Mouse (Mus musculus): Measurements from ENCODE around the gene Pcdh17. TPM values are rescaled to one million over a fixed set of nuclear protein-coding genes. Genes with fewer than 3 reads are reported as not detected.

Gene Pcdh17
- polyA plus RNA-seq, 1 experiment from 2014 or later: 3.3 TPM

- Histone ChIP-seq H3K27ac (ENCODE audit: low read depth, low read length) (no peak overlapping the region), H3K4me1 (replicated peaks; ENCODE audit: control insufficient read depth, insufficient read depth, low read length) (no peaks in the 10 kb centered on the region), H3K36me3 (ENCODE audit: control insufficient read depth, insufficient read depth, low read length) (no peaks in the 10 kb centered on the region), H3K9me3 (ENCODE audit: control insufficient read depth, low read length) (no peaks in the 10 kb centered on the region), H3K9ac (ENCODE audit: low read depth, low read length) (no peak overlapping the region), H3K4me2 (no peak overlapping the region), H3K27me3 (replicated peaks; ENCODE audit: control insufficient read depth, insufficient read depth, low read length) (no peaks in the 10 kb centered on the region), H3K4me3 (ENCODE audit: low read depth, low read length) (no peak overlapping the region)
- ATAC-seq (replicated peaks; ENCODE audit: low FRiP score): no peak
- DNase-seq (ENCODE audit: low spot score): no peak
Observed at GRCm38 (mm10) chr14:84535264-84535663, 91.9 kb downstream of the Pcdh17 start.

DNA sequence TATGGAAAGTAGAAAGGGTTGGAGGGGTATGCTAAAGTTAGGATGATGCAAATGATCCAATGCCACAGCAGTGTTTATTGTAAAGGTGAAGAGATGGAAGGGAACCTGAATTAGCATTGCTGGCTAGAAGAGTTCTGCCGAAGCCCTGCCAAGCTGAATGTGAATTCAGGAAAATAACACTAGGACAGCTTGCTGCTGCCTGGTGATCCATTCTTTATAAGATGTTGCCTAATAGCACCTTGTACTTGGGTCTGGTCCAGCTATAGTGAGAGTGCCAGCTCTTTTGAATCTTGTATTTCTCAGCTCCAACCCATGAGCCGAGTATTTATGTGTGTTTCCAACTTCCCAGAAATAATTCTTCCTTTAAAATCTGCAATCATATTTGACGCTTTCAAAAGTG, 98.5 kb downstream of the Pcdh17 start:
- Histone ChIP-seq H3K4me1 (replicated peaks; ENCODE audit: control insufficient read depth, insufficient read depth, low read length) (no peaks in the 10 kb centered on the region), H3K27me3 (replicated peaks; ENCODE audit: control insufficient read depth, insufficient read depth, low read length) (no peaks in the 10 kb centered on the region), H3K27ac (ENCODE audit: low read depth, low read length) (no peak overlapping the region), H3K36me3 (ENCODE audit: control insufficient read depth, insufficient read depth, low read length) (no peaks in the 10 kb centered on the region), H3K4me2 (no peak overlapping the region), H3K9me3 (ENCODE audit: control insufficient read depth, low read length) (no peaks in the 10 kb centered on the region), H3K9ac (ENCODE audit: low read depth, low read length) (no peak overlapping the region), H3K4me3 (ENCODE audit: low read depth, low read length) (no peak overlapping the region)
- WGBS: 85% methylated on average over 3 of the region's 3 CpGs
- no peak for DNase-seq (ENCODE audit: low spot score)
- ATAC-seq (replicated peaks; ENCODE audit: low FRiP score): no peak

DNA sequence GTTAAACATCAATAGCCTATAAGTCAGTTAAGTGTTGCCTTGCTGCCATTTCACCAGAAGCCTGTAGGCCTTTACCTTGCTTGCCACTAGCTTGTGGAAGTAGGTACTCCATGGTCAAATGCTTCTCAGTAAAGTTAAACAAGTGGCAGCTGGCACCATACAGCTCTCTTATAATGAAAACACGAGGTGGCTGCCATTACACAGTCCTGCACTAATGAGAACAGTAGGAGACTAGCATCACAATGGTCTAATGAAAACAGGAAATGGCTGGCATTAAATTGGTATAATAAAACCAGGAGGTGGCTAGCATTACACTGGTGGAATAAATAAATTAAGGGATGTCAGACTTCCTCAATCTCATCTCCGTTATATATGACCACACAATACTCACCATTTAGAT, 102.6 kb downstream of the Pcdh17 start:
- Histone ChIP-seq H3K36me3 (ENCODE audit: control insufficient read depth, insufficient read depth, low read length) (no peaks in the 10 kb centered on the region), H3K4me2 (no peak overlapping the region), H3K4me1 (replicated peaks; ENCODE audit: control insufficient read depth, insufficient read depth, low read length) (no peaks in the 10 kb centered on the region), H3K4me3 (ENCODE audit: low read depth, low read length) (no peak overlapping the region), H3K9me3 (ENCODE audit: control insufficient read depth, low read length) (no peaks in the 10 kb centered on the region), H3K27me3 (replicated peaks; ENCODE audit: control insufficient read depth, insufficient read depth, low read length) (no peaks in the 10 kb centered on the region), H3K27ac (ENCODE audit: low read depth, low read length) (no peak overlapping the region), H3K9ac (ENCODE audit: low read depth, low read length) (no peak overlapping the region)
- ATAC-seq (replicated peaks; ENCODE audit: low FRiP score) (no peak), DNase-seq (ENCODE audit: low spot score) (no peak)
- WGBS: 67% methylated on average over 2 of the region's 2 CpGs

- Histone ChIP-seq H3K27me3 (replicated peaks; ENCODE audit: control insufficient read depth, insufficient read depth, low read length) (no peaks in the 10 kb centered on the region), H3K36me3 (ENCODE audit: control insufficient read depth, insufficient read depth, low read length) (no peaks in the 10 kb centered on the region), H3K4me3 (ENCODE audit: low read depth, low read length) (no peak overlapping the region), H3K4me1 (replicated peaks; ENCODE audit: control insufficient read depth, insufficient read depth, low read length) (no peaks in the 10 kb centered on the region), H3K9ac (ENCODE audit: low read depth, low read length) (no peak overlapping the region), H3K4me2 (no peak overlapping the region), H3K27ac (ENCODE audit: low read depth, low read length) (no peak overlapping the region), H3K9me3 (ENCODE audit: control insufficient read depth, low read length) (no peaks in the 10 kb centered on the region)
- DNase-seq (ENCODE audit: low spot score): no peak
- no peak for ATAC-seq (replicated peaks; ENCODE audit: low FRiP score)
- 85% methylated on average over 10 of the region's 10 CpGs for WGBS
Observed at GRCm38 (mm10) chr14:84547513-84548194, 104.3 kb downstream of the Pcdh17 start.

- WGBS: 76% methylated on average over 5 of the region's 5 CpGs
- Histone ChIP-seq H3K4me2 (no peak overlapping the region), H3K4me3 (ENCODE audit: low read depth, low read length) (no peak overlapping the region), H3K9ac (ENCODE audit: low read depth, low read length) (no peak overlapping the region), H3K9me3 (ENCODE audit: control insufficient read depth, low read length) (no peaks in the 10 kb centered on the region), H3K27me3 (replicated peaks; ENCODE audit: control insufficient read depth, insufficient read depth, low read length) (no peaks in the 10 kb centered on the region), H3K27ac (ENCODE audit: low read depth, low read length) (no peak overlapping the region), H3K36me3 (ENCODE audit: control insufficient read depth, insufficient read depth, low read length) (no peaks in the 10 kb centered on the region), H3K4me1 (replicated peaks; ENCODE audit: control insufficient read depth, insufficient read depth, low read length) (no peaks in the 10 kb centered on the region)
- DNase-seq (ENCODE audit: low spot score) (no peak), ATAC-seq (replicated peaks; ENCODE audit: low FRiP score) (no peak)
Observed at GRCm38 (mm10) chr14:84551546-84551945, 108.2 kb downstream of the Pcdh17 start.

DNA sequence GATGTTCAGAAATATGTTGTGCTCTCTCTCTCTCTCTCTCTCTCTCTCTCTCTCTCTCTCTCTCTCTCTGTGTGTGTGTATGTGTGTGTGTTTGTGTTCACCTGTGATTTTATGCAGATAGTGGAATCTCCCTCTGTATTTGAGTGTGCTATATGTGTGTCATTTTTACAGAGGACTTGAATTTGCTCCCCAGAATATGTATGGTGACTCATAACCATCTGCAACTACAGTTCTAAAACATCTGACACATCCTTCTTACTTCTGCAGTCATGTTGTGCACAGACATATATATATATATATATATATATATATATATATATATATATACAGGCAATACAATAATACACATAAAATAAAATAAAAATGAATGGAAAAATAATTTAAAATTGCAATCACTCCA, 127.7 kb downstream of the Pcdh17 start:
- Histone ChIP-seq H3K27ac (ENCODE audit: low read depth, low read length) (no peak overlapping the region), H3K9me3 (ENCODE audit: control insufficient read depth, low read length) (no peaks in the 10 kb centered on the region), H3K27me3 (replicated peaks; ENCODE audit: control insufficient read depth, insufficient read depth, low read length) (no peaks in the 10 kb centered on the region), H3K36me3 (ENCODE audit: control insufficient read depth, insufficient read depth, low read length) (no peaks in the 10 kb centered on the region), H3K4me2 (no peak overlapping the region), H3K4me3 (ENCODE audit: low read depth, low read length) (no peak overlapping the region), H3K9ac (ENCODE audit: low read depth, low read length) (no peak overlapping the region), H3K4me1 (replicated peaks; ENCODE audit: control insufficient read depth, insufficient read depth, low read length) (no peaks in the 10 kb centered on the region)
- ATAC-seq (replicated peaks; ENCODE audit: low FRiP score): no peak
- DNase-seq (ENCODE audit: low spot score): no peak
